Mouse (Mus musculus) cerebellum, postnatal 14 days (tissue): ENCODE measurements at regions not wholly inside any gene's neighbourhood (a gene's known extent, or its start where the extent isn't known, plus 50 kb on each side); places are given as distances from the start of the nearest gene placed in this dataset.

ENCODE experiments used
- DNase-seq, 2 experiments: peaks; one replicate each; pipeline ENCODE4 v3.0.0; 2021; ENCODE audit warnings: mixed read lengths in 2 of 2

- peak; percentile 18 to 38 for DNase-seq
Measured at GRCm38 (mm10) chr6:23906781-23907180, 63.1 kb downstream of the Tas2r118 start.
